Mouse (Mus musculus): ENCODE data around the gene Mri1. TPM values are rescaled to one million over a fixed set of nuclear protein-coding genes. Genes with fewer than 3 reads are reported as not detected.
"Not testable (repeated sequence)": the region's sequence is repeated elsewhere in the genome, so short reads cannot be mapped to it uniquely, and the experiment has no call there.

The Mri1 gene
- polyA plus RNA-seq (2015; fragmentation: Nextera tagmentation; extraction: Ambion mirVana) = 41.2 and 48.4 TPM in 2 replicates

DNA sequence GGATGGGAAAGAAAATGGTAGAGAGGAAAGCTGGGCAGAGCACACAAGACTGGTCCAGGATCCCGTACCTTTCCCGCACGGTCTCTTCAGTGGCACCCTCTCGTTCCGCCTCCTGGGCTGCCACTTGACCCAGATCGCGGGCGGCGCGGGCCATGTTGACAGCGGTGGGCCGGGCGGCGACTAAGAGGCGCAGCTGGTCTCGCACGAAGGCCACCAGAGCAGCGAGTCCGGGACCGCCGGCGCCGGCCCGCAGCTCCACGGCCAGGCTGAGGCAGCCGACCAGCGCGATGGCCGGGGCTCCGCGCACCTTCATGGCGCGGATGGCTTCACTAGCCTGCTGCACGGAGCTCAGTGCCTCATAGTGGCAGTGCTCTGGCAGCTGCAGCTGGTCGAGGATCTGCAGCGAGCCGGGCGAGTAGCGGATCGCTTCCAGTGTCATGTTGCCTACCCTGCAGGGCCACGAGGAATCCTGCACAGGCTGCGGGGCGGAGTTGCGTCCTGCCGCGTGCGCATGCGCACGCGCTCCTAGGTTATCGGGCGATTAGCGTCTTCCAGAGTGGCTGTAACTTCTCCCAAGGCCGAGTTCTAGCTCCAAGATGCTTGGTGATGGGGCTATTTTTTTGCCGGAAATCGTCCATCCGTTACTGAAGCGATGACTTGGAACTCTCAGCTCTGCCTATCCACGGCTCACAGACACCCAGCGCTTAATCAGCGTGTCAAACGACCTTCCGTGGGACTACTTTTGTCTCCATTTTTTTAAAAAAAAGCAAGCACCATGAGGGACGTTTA, at the start of gene Mri1:
Gene Mri1, minus strand, starts transcription at position 505 of the 789 bp plus-strand sequence.
- ATAC-seq (ENCODE audit: low read depth) = peak; percentile 89

DNA sequence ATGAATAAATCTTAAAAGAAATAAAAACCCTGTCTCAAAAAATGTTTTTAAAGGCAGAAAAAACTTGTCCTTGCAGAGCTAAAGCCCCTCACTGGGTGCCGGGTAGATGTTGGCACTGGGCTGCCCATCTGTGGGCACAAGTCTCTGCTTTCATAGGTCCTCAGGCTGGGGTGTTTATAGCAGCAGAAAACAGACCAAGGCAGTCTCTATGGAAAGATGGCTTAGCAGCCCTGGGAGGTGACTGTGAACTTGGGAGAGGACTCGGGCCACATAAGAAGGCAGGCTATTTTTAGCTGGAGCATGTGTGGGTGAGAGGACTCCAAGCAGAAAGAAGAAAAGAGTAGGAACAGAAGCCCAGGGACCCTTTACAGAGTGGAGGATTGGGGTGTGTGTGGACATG, 46.8 kb upstream of the Mri1 start:
- no peak overlapping the region for H3K4me3 ChIP-seq (replicated peaks)
- no peak for DNase-seq
- no peak for ATAC-seq (ENCODE audit: low read depth)
- 62% methylated on average over 2 of the region's 2 CpGs for WGBS (ENCODE audit: insufficient replicate concordance)
- H3K27ac ChIP-seq = no peak overlapping the region
- no peaks in the 10 kb centered on the region for H3K36me3 ChIP-seq
- H3K9ac ChIP-seq = no peak overlapping the region
- no peaks in the 10 kb centered on the region for H3K27me3 ChIP-seq
- no peak overlapping the region for H3K4me2 ChIP-seq
- H3K9me3 ChIP-seq (replicated peaks) = no peaks in the 10 kb centered on the region
- H3K4me1 ChIP-seq (replicated peaks) = no peaks in the 10 kb centered on the region

More for the DNA sequence above, at the start of gene Mri1:
- Histone ChIP-seq H3K9me3 (replicated peaks) (no peaks in the 10 kb centered on the region), H3K4me2 (peak within 1 kb of the TSS; percentile 100), H3K36me3 (peaks cover 70% of the 10 kb centered on the region), H3K9ac (peak within 1 kb of the TSS; percentile 91), H3K4me1 (replicated peaks) (peaks cover 21% of the 10 kb centered on the region), H3K27ac (peak within 1 kb of the TSS; percentile 95), H3K27me3 (no peaks in the 10 kb centered on the region), H3K4me3 (replicated peaks) (peak within 1 kb of the TSS; percentile 88)
- DNase-seq = peak; percentile 82
- WGBS (ENCODE audit: insufficient replicate concordance) = under 1% methylated on average over 63 of the region's 64 CpGs

DNA sequence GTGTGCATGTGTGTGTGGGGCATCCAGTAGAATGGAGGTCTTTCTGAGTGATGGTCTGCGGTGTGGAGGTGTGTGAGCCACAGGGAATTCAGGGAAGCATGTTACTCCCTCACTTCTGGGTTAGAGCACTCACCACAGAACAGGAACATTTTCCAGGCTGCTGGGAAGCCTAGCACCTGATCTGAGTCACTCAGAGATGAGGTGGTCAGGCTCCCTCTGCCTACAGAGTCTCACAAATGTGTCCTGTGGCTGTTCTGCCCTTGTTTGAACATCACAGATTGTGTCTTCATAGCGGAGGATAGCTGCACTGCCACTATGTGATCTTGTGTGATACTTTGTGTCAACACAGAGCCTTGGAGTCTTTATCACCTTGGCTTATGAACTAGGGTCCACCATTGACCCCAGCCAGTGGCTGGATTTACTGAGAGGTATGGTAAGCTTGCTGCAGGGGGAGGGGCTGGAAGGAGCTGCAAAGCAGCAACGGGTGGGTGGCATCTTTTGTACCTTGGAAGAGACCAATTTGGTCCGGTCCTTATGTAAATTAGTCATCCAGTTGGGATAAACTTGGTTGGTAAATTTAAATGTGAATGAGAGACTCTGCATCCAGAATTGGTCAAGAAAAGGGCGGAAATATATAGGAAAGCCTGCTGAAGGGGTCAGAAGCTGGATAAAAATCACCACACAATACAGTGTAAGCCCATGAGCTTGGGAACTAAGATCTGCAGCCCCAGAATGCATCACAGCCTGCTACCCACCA, 40.1 kb upstream of the Mri1 start:
- Histone ChIP-seq H3K4me2 (no peak overlapping the region), H3K4me1 (replicated peaks) (no peaks in the 10 kb centered on the region), H3K27me3 (peaks cover 20% of the 10 kb centered on the region; the same call in 1 of the 2 replicates), H3K27ac (no peak overlapping the region), H3K9me3 (replicated peaks) (no peaks in the 10 kb centered on the region), H3K36me3 (no peaks in the 10 kb centered on the region), H3K9ac (no peak overlapping the region), H3K4me3 (replicated peaks) (no peak overlapping the region)
- ATAC-seq (ENCODE audit: low read depth) = no peak
- WGBS (ENCODE audit: insufficient replicate concordance) = 60% methylated on average over 5 of the region's 5 CpGs
- no peak for DNase-seq

DNA sequence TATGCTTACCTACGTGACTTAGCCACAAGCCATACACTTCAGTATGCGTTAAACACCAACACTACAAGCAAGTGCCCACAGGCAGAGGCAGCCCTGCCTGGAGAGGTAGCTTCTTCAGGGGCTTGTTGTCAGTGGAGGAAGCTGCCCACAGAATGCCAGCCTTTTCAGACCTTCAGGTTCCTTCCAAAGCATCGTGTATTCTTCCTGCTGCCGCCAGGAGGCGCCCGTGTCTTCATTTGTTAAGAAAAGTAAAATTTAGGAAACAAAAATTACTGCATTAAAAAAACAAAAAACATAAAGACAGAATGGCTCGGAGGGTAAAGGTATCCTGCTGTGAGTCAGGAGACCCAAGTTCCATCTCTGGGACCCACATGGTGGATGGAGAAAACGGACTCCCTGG, 34.6 kb upstream of the Mri1 start:
- Histone ChIP-seq H3K27me3 (peaks cover 18% of the 10 kb centered on the region; the same call in 1 of the 2 replicates), H3K9me3 (replicated peaks) (no peaks in the 10 kb centered on the region), H3K4me1 (replicated peaks) (no peaks in the 10 kb centered on the region), H3K4me3 (replicated peaks) (no peak overlapping the region), H3K4me2 (no peak overlapping the region), H3K27ac (no peak overlapping the region), H3K9ac (no peak overlapping the region), H3K36me3 (no peaks in the 10 kb centered on the region)
- DNase-seq (no peak), ATAC-seq (ENCODE audit: low read depth) (no peak)
- WGBS (ENCODE audit: insufficient replicate concordance) = 21% methylated on average over 8 of the region's 8 CpGs

DNA sequence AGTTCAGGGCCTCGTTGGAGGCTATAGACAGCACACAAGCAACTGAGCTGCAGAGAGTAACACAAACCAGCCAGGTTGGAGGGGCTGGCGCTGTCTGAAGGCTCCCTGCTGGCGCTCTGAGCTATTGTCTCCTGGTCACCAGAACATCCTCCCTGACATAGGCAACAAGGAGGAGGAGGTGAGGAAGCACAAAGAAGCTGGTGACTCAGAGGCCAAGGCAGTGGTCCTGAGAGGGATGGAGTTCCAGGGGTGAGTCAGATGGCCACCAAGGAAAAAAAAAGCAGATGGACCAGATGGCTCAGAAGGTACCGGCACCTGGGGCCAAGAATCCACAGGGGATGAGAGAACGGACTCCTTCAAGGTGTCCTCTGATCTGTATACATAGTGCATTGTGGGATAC, 34.0 kb upstream of the Mri1 start:
- no peaks in the 10 kb centered on the region for H3K4me1 ChIP-seq (replicated peaks)
- no peak overlapping the region for H3K4me3 ChIP-seq (replicated peaks)
- no peak for DNase-seq
- ATAC-seq (ENCODE audit: low read depth) = no peak
- no peak overlapping the region for H3K9ac ChIP-seq
- no peak overlapping the region for H3K27ac ChIP-seq
- no peak overlapping the region for H3K4me2 ChIP-seq
- no peaks in the 10 kb centered on the region for H3K36me3 ChIP-seq
- H3K27me3 ChIP-seq = peaks cover 12% of the 10 kb centered on the region; the same call in 1 of the 2 replicates
- H3K9me3 ChIP-seq (replicated peaks) = no peaks in the 10 kb centered on the region
- 51% methylated on average over 5 of the region's 5 CpGs for WGBS (ENCODE audit: insufficient replicate concordance)

DNA sequence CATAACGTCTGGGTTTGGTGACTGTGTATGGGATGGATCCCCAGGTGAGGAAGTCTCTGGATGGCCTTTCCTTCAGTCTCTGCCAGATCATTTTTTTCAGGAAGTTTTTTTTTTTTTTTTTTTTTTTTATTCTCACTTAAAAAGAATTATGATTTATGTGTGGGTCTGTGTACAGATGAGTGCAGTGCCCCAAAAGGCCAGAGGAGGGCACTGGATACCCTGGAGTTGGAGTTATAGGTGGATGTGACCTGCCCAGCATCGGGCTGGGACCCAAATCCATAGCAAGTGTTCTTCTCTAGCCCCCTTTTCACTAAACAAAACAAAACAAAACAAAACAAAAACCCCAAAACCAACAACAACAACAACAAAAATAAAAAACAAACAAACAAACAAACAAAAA, 31.8 kb upstream of the Mri1 start:
- Histone ChIP-seq H3K36me3 (no peaks in the 10 kb centered on the region), H3K9me3 (replicated peaks) (no peaks in the 10 kb centered on the region), H3K27ac (no peak overlapping the region), H3K4me1 (replicated peaks) (no peaks in the 10 kb centered on the region), H3K4me2 (no peak overlapping the region), H3K9ac (no peak overlapping the region), H3K27me3 (0 out of 2 replicates have a peak, but pooled peaks cover 1% of the 10 kb centered on the region), H3K4me3 (replicated peaks) (no peak overlapping the region)
- ATAC-seq (ENCODE audit: low read depth) (no peak), DNase-seq (no peak)
- 46% methylated on average over 2 of the region's 2 CpGs for WGBS (ENCODE audit: insufficient replicate concordance)

DNA sequence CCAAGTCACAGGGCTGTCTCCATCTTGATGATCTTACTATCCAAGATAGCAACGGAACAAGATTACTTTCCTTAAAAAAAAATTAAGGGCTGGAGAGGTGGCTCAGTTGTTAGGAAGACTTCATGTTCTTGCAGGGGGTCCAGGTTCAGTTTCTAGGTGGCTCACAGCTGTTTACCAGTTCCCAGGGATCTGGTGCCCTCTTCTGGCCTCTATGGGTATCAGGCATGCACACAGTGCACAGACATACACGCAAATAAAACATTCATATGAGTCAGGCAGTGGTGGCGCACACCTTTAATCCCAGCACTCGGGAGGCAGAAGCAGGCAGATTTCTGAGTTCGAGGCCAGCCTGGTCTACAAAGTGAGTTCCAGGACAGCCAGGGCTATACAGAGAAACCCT, 28.5 kb upstream of the Mri1 start:
- H3K27ac ChIP-seq = not testable (repeated sequence)

DNA sequence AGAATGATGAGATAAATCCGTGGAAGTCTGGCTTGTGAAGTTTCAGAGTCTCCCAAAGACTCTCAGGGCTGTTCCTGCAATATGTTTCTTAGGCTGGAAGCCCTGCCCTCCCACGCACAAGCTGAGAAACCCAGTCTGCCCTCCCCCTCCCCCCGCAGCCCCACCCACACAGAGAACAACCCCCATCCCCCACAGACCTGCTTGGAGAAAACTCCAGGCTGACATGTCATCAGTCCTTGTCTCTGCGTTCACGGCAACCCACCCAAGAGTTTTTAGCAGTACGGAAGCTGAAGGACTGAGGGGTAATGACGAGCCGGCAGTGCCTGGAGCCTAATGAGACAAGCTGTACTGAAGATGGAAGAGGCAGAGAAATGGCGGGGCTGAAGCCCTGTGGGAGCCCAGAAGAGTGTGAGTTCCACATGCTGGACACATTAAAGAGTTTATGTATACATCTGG, 27.5 kb upstream of the Mri1 start:
- H3K4me2 ChIP-seq = no peak overlapping the region
- WGBS (ENCODE audit: insufficient replicate concordance) = 34% methylated on average over 9 of the region's 9 CpGs
- no peak overlapping the region for H3K9ac ChIP-seq
- no peaks in the 10 kb centered on the region for H3K27me3 ChIP-seq
- ATAC-seq (ENCODE audit: low read depth) (no peak), DNase-seq (no peak)
- H3K9me3 ChIP-seq (replicated peaks) = no peaks in the 10 kb centered on the region
- H3K36me3 ChIP-seq = no peaks in the 10 kb centered on the region
- no peak overlapping the region for H3K4me3 ChIP-seq (replicated peaks)
- H3K27ac ChIP-seq = no peak overlapping the region
- no peaks in the 10 kb centered on the region for H3K4me1 ChIP-seq (replicated peaks)

More for the DNA sequence above, 28.5 kb upstream of the Mri1 start:
- H3K4me1 ChIP-seq (replicated peaks); H3K4me3 ChIP-seq (replicated peaks); ATAC-seq (ENCODE audit: low read depth); H3K36me3 ChIP-seq; H3K9ac ChIP-seq; H3K9me3 ChIP-seq (replicated peaks); H3K27me3 ChIP-seq; H3K4me2 ChIP-seq; DNase-seq: not testable (repeated sequence)
- 28% methylated on average over 5 of the region's 5 CpGs for WGBS (ENCODE audit: insufficient replicate concordance)

DNA sequence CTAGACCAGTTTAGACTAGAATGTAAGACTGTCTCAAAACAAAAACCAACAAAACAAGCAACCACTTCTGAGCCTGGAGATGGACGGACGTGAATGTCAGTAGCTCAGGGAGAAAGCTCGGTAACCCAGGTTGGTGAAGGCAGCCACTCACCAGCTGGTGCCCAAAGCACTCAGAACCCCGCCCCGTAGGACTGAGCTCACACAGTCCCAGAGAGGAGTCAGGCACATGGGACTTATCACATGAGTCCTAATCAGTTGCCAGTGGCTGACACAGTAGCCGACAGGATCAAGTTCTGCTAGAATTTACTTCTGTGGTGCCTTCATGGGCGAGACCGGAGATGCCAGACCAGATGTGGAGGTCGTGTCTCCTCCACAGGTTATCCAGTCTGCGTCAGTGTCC, 23.7 kb upstream of the Mri1 start:
- no peak overlapping the region for H3K4me3 ChIP-seq (replicated peaks)
- no peaks in the 10 kb centered on the region for H3K36me3 ChIP-seq
- DNase-seq (no peak), ATAC-seq (ENCODE audit: low read depth) (no peak)
- H3K9me3 ChIP-seq (replicated peaks) = no peaks in the 10 kb centered on the region
- H3K27ac ChIP-seq = no peak overlapping the region
- 53% methylated on average over 10 of the region's 10 CpGs for WGBS (ENCODE audit: insufficient replicate concordance)
- peaks cover 11% of the 10 kb centered on the region for H3K4me1 ChIP-seq (replicated peaks)
- H3K27me3 ChIP-seq = no peaks in the 10 kb centered on the region
- H3K9ac ChIP-seq = no peak overlapping the region
- no peak overlapping the region for H3K4me2 ChIP-seq

DNA sequence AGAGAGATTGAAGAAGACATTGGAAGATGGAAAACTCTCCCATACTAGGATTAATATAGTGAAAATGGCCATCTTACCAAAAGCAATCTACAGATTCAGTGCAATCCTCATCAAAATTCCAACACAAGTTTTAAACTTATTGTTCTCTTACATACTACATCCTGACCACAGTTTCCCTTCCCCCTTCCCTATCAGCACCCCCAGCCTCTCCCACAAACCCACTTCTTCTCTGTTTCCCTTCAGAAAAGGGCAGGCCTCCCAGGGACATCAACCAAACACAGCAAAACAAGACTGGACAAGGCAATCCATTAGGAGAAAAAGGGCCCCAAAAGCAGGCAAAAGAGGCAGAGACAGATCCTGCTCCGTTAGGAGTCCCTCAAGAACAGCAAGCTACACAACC, 19.3 kb upstream of the Mri1 start:
- Histone ChIP-seq H3K9ac (no peak overlapping the region), H3K4me2 (no peak overlapping the region), H3K9me3 (replicated peaks) (no peaks in the 10 kb centered on the region), H3K4me1 (replicated peaks) (peaks cover 11% of the 10 kb centered on the region), H3K27me3 (no peaks in the 10 kb centered on the region), H3K4me3 (replicated peaks) (no peak overlapping the region), H3K27ac (peak overlapping the region; percentile 16; the same call in 1 of the 2 replicates), H3K36me3 (no peaks in the 10 kb centered on the region)
- no peak for ATAC-seq (ENCODE audit: low read depth)
- WGBS (ENCODE audit: insufficient replicate concordance) = 16% methylated on average over 1 of the region's 1 CpGs
- no peak for DNase-seq

DNA sequence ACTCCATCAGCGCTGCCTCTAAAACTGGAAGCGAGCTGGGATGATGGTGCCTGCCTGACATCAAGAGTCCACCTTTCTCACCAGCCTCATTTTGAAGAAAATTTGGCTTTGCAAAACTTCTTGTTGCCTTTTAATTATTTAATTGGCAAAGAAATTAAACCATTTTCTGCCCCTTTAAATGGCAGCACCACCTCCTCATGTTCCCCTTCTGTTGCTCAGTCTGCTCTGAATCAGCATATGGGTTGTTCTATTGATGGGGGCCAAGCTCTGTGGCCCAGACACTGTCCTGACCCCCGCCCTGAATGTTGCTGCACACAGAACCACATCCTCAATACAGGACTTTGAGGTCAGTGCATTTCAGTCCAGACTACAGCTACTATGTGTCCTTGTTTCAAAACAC, 16.8 kb upstream of the Mri1 start:
- no peaks in the 10 kb centered on the region for H3K9me3 ChIP-seq (replicated peaks)
- no peak overlapping the region for H3K4me2 ChIP-seq
- no peak overlapping the region for H3K4me3 ChIP-seq (replicated peaks)
- H3K9ac ChIP-seq = no peak overlapping the region
- H3K27me3 ChIP-seq = no peaks in the 10 kb centered on the region
- no peak overlapping the region for H3K27ac ChIP-seq
- DNase-seq (no peak), ATAC-seq (ENCODE audit: low read depth) (no peak)
- no peaks in the 10 kb centered on the region for H3K36me3 ChIP-seq
- 68% methylated on average over 3 of the region's 3 CpGs for WGBS (ENCODE audit: insufficient replicate concordance)
- H3K4me1 ChIP-seq (replicated peaks) = peaks cover 24% of the 10 kb centered on the region
